Mouse (Mus musculus) midbrain, postnatal 0 days (tissue): Measurements from ENCODE around the gene Fam229b. TPM values are rescaled to one million over a fixed set of nuclear protein-coding genes. Genes with fewer than 3 reads are reported as not detected.

Experiments used
- ATAC-seq: fragments of 200-750 bp; cut with Nextera tagmentation; 2 replicates; pipeline ENCODE4 v1.8.0; 2017; ENCODE audit warnings: moderate number of reproducible peaks, mild to moderate bottlenecking, moderate TSS enrichment, moderate library complexity; ENCODE audit not compliant: low FRiP score
- DNase-seq: peaks from one replicate; pipeline ENCODE4 v3.0.0-alpha.2; 2015; ENCODE audit warnings: low spot score
- H3K27ac ChIP-seq: fragments of 300-500 bp; sonication (generic); 2 replicates; pipeline ENCODE4 v1.5.1; 2014; ENCODE audit warnings: low read depth, mild to moderate bottlenecking, low read length, mixed read lengths
- H3K27me3 ChIP-seq: fragments of 300-500 bp; sonication (generic); 2 replicates; pipeline ENCODE4 v1.6.1; 2014; ENCODE audit warnings: low read length, control low read depth, mixed read lengths; ENCODE audit not compliant: insufficient read depth
- H3K36me3 ChIP-seq: fragments of 300-500 bp; sonication (generic); 2 replicates; pipeline ENCODE4 v1.6.1; 2014; ENCODE audit warnings: low read length, control low read depth, mixed read lengths; ENCODE audit not compliant: insufficient read depth
- H3K4me1 ChIP-seq: fragments of 300-500 bp; sonication (generic); 2 replicates; pipeline ENCODE4 v1.6.1; 2014; ENCODE audit warnings: mild to moderate bottlenecking, control low read depth, antibody characterized with exemption, low read length, mixed read lengths; ENCODE audit not compliant: insufficient read depth
- H3K4me2 ChIP-seq: fragments of 300-500 bp; sonication (generic); 2 replicates; pipeline ENCODE4 v1.6.1; 2014; ENCODE audit warnings: low read depth, mild to moderate bottlenecking, low read length, mixed read lengths; ENCODE audit not compliant: poor library complexity, severe bottlenecking
- H3K4me3 ChIP-seq: fragments of 300-500 bp; sonication (generic); 2 replicates; pipeline ENCODE4 v1.5.1; 2014; ENCODE audit warnings: low read depth, mild to moderate bottlenecking, low read length, moderate library complexity
- H3K9ac ChIP-seq: fragments of 300-500 bp; sonication (generic); replicated peaks from 2 replicates; pipeline ENCODE4 v1.6.1; 2014; ENCODE audit warnings: mild to moderate bottlenecking, low read length, moderate library complexity, mixed read lengths; ENCODE audit not compliant: poor library complexity, severe bottlenecking
- H3K9me3 ChIP-seq: fragments of 300-500 bp; sonication (generic); 2 replicates; pipeline ENCODE4 v1.6.1; 2016; ENCODE audit warnings: low read length, control low read depth
- CTCF ChIP-seq: IDR thresholded peaks from 2 replicates; pipeline ENCODE4 v1.5.1; 2016; ENCODE audit warnings: antibody characterized with exemption, mild to moderate bottlenecking
- WGBS: fragments of 180-500 bp; shearing (Covaris S2); extraction: QIAGEN DNeasy Blood & Tissue Kit; methylation state at CpG from one replicate; pipeline ENCODE4 v1.1.7; 2014; 5-methylcytosine and 5-hydroxymethylcytosine counted together
- polyA plus RNA-seq: library from polyadenylated mRNA; unstranded; fragments of >200 nt; fragmentation: Nextera tagmentation; extraction: Ambion mirVana; gene quantifications from 2 replicates; pipeline ENCODE4 v1.2.1, GENCODE M21; 2015
- total RNA-seq: library from RNA; depleted of rRNA; stranded (reverse); fragments of >200 nt; gene quantifications from 2 replicates; pipeline ENCODE4 v1.2.3, GENCODE M21; 2014

The Fam229b gene
- total and polyA plus RNA-seq, 2 experiments from 2014 or later, result 15.3 to 44.6 TPM

- DNase-seq (peak; percentile 42), ATAC-seq (no peak)
- WGBS, result 40% methylated on average over 4 of the region's 4 CpGs
- Histone ChIP-seq H3K27me3 (no peaks in the 10 kb centered on the region), H3K36me3 (no peaks in the 10 kb centered on the region), H3K9me3 (no peaks in the 10 kb centered on the region), H3K4me1 (no peaks in the 10 kb centered on the region), H3K4me2 (no peak overlapping the region), H3K4me3 (no peak overlapping the region), H3K9ac (no peak overlapping the region), H3K27ac (no peak overlapping the region)
- no peak for TF ChIP-seq CTCF
Measured at GRCm38 (mm10) chr10:39109489-39109874, 24.2 kb downstream of the Fam229b start.

GRCm38 (mm10) chr10:39108837-39109488, 24.8 kb downstream of the Fam229b start:
- Histone ChIP-seq H3K27me3 (no peaks in the 10 kb centered on the region), H3K36me3 (no peaks in the 10 kb centered on the region), H3K4me2 (no peak overlapping the region), H3K4me3 (no peak overlapping the region), H3K9ac (no peak overlapping the region), H3K9me3 (no peaks in the 10 kb centered on the region), H3K4me1 (no peaks in the 10 kb centered on the region), H3K27ac (no peak overlapping the region)
- no peak for ATAC-seq
- DNase-seq, result no peak
- WGBS, result 65% methylated on average over 10 of the region's 10 CpGs
- no peak for TF ChIP-seq CTCF

GRCm38 (mm10) chr10:39106935-39107334, 26.8 kb downstream of the Fam229b start:
- no peaks in the 10 kb centered on the region for H3K4me1 ChIP-seq
- H3K27me3 ChIP-seq, result no peaks in the 10 kb centered on the region
- DNase-seq (no peak), ATAC-seq (no peak)
- no peaks in the 10 kb centered on the region for H3K9me3 ChIP-seq
- no peak for TF ChIP-seq CTCF
- no peaks in the 10 kb centered on the region for H3K36me3 ChIP-seq
- WGBS, result 33% methylated on average over 4 of the region's 4 CpGs
- no peak overlapping the region for H3K9ac ChIP-seq
- H3K4me3 ChIP-seq, result no peak overlapping the region
- no peak overlapping the region for H3K27ac ChIP-seq
- no peak overlapping the region for H3K4me2 ChIP-seq

GRCm38 (mm10) chr10:39106413-39106812, 27.3 kb downstream of the Fam229b start:
- no peak overlapping the region for H3K27ac ChIP-seq
- H3K4me1 ChIP-seq, result no peaks in the 10 kb centered on the region
- DNase-seq (no peak), ATAC-seq (no peak)
- no peaks in the 10 kb centered on the region for H3K36me3 ChIP-seq
- H3K4me3 ChIP-seq, result no peak overlapping the region
- H3K4me2 ChIP-seq, result no peak overlapping the region
- TF ChIP-seq CTCF, result no peak
- no peaks in the 10 kb centered on the region for H3K27me3 ChIP-seq
- no peaks in the 10 kb centered on the region for H3K9me3 ChIP-seq
- no peak overlapping the region for H3K9ac ChIP-seq
- WGBS, result 52% methylated on average over 3 of the region's 3 CpGs

- peak; percentile 44 for DNase-seq
- H3K9ac ChIP-seq, result no peak overlapping the region
- WGBS, result 92% methylated on average over 8 of the region's 8 CpGs
- TF ChIP-seq CTCF, result peak; percentile 72
- no peak overlapping the region for H3K4me3 ChIP-seq
- ATAC-seq, result no peak
- H3K36me3 ChIP-seq, result no peaks in the 10 kb centered on the region
- H3K27me3 ChIP-seq, result no peaks in the 10 kb centered on the region
- H3K9me3 ChIP-seq, result no peaks in the 10 kb centered on the region
- H3K27ac ChIP-seq, result no peak overlapping the region
- H3K4me1 ChIP-seq, result no peaks in the 10 kb centered on the region
- no peak overlapping the region for H3K4me2 ChIP-seq
Measured at GRCm38 (mm10) chr10:39104803-39105449, 28.8 kb downstream of the Fam229b start.

- Histone ChIP-seq H3K27me3 (no peaks in the 10 kb centered on the region), H3K4me3 (no peak overlapping the region), H3K9ac (no peak overlapping the region), H3K4me1 (no peaks in the 10 kb centered on the region), H3K27ac (no peak overlapping the region), H3K9me3 (no peaks in the 10 kb centered on the region), H3K4me2 (no peak overlapping the region), H3K36me3 (no peaks in the 10 kb centered on the region)
- 93% methylated on average over 10 of the region's 10 CpGs for WGBS
- DNase-seq (no peak), ATAC-seq (no peak)
- no peak for TF ChIP-seq CTCF
Measured at GRCm38 (mm10) chr10:39098746-39099145, 35.0 kb downstream of the Fam229b start.
